Mouse (Mus musculus) embryonic fibroblast, embryonic 13.5 days (primary cell): ENCODE data around the gene Nacad. TPM values are rescaled to one million over a fixed set of nuclear protein-coding genes. Genes with fewer than 3 reads are reported as not detected.

Experiments used
- H3K27ac ChIP-seq: 2 replicates; pipeline ENCODE4 v1.5.1; 2012; ENCODE audit warnings: low read length, control low read depth, inconsistent platforms; ENCODE audit not compliant: insufficient read depth
- H3K4me1 ChIP-seq: 2 replicates; pipeline ENCODE4 v1.6.1; 2011; ENCODE audit warnings: low read length; ENCODE audit not compliant: control insufficient read depth, insufficient read depth
- H3K4me3 ChIP-seq: 2 replicates; pipeline ENCODE4 v1.5.1; 2011; ENCODE audit warnings: mild to moderate bottlenecking, control low read depth, low read length; ENCODE audit not compliant: insufficient read depth
- CTCF ChIP-seq: IDR thresholded peaks from 2 replicates; pipeline ENCODE4 v1.5.1; 2011; ENCODE audit warnings: mild to moderate bottlenecking, control low read depth, low read length, moderate library complexity, borderline replicate concordance; ENCODE audit not compliant: insufficient read depth
- POLR2A ChIP-seq: IDR thresholded peaks from 2 replicates; pipeline ENCODE4 v1.6.1; 2011; ENCODE audit warnings: low read depth, mild to moderate bottlenecking, control low read depth, low read length, moderate library complexity
- polyA plus RNA-seq: library from polyadenylated mRNA; stranded (reverse); fragments of >200 nt; gene quantifications from 2 replicates; pipeline ENCODE4 v1.2.4, GENCODE M21; 2011; ENCODE audit warnings: low read depth; ENCODE audit not compliant: missing spikeins, insufficient read length

The Nacad gene
- polyA plus RNA-seq, 1 experiment, result 6.7 TPM

DNA sequence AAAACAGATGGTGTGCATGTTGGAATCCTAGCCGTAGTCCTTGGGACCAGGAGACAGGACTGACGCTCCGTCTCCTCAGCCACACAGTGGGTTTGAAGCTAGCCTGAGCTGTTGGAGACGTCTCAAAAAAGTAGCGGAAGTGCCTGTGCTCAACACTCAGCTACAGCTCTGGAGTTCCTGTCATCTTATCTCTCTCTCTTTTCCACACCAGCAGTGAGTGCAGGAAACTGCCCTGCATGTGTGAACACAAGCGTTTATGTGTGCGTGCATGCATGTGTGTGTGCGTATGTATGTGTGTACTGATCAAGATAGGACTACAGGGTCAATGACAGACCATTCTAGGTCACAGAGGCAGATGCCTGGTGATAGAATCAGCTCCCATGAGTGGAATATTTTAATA lies 37.9 kb downstream of the Nacad start:
- TF ChIP-seq POLR2A (no peak), CTCF (no peak)
- no peak overlapping the region for H3K4me3 ChIP-seq
- no peaks in the 10 kb centered on the region for H3K4me1 ChIP-seq
- H3K27ac ChIP-seq, result no peak overlapping the region

GRCm38 (mm10) chr11:6566496-6566895 lies 39.4 kb downstream of the Nacad start:
- Histone ChIP-seq H3K4me3 (no peak overlapping the region), H3K4me1 (no peaks in the 10 kb centered on the region), H3K27ac (no peak overlapping the region)
- TF ChIP-seq CTCF (no peak), POLR2A (no peak)

GRCm38 (mm10) chr11:6563201-6563600 lies 42.7 kb downstream of the Nacad start:
- TF ChIP-seq POLR2A (no peak), CTCF (no peak)

GRCm38 (mm10) chr11:6562359-6562758 lies 43.5 kb downstream of the Nacad start:
- no peak for TF ChIP-seq CTCF
- no peak for TF ChIP-seq POLR2A

More at GRCm38 (mm10) chr11:6563201-6563600, 42.7 kb downstream of the Nacad start:
- Histone ChIP-seq H3K4me3 (no peak overlapping the region), H3K27ac (no peak overlapping the region), H3K4me1 (no peaks in the 10 kb centered on the region; the same call in 1 of the 2 replicates)

DNA sequence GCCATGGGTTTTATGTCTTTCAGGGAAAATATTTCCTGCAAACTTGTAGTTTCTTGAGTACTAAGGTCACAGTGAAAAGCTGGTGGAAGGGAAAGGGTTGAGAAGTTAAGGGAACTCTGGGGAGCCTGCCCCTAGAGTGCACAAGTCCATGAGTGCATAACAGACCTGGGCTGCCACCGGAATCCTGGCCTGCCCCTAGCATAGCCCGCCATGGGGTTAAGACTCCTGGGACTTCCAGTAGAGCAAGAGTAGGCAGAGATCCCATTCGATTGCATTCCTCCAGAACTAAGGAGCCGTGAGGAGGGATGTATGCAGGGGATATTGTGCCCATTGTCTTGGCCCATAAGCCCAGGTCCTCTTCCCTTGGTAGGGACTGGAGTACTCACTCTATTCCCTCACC lies 44.4 kb downstream of the Nacad start:
- Histone ChIP-seq H3K4me3 (no peak overlapping the region), H3K27ac (no peak overlapping the region), H3K4me1 (no peaks in the 10 kb centered on the region; the same call in 1 of the 2 replicates)
- TF ChIP-seq CTCF (no peak), POLR2A (no peak)

More at GRCm38 (mm10) chr11:6562359-6562758, 43.5 kb downstream of the Nacad start:
- Histone ChIP-seq H3K27ac (no peak overlapping the region), H3K4me1 (no peaks in the 10 kb centered on the region; the same call in 1 of the 2 replicates), H3K4me3 (no peak overlapping the region)

DNA sequence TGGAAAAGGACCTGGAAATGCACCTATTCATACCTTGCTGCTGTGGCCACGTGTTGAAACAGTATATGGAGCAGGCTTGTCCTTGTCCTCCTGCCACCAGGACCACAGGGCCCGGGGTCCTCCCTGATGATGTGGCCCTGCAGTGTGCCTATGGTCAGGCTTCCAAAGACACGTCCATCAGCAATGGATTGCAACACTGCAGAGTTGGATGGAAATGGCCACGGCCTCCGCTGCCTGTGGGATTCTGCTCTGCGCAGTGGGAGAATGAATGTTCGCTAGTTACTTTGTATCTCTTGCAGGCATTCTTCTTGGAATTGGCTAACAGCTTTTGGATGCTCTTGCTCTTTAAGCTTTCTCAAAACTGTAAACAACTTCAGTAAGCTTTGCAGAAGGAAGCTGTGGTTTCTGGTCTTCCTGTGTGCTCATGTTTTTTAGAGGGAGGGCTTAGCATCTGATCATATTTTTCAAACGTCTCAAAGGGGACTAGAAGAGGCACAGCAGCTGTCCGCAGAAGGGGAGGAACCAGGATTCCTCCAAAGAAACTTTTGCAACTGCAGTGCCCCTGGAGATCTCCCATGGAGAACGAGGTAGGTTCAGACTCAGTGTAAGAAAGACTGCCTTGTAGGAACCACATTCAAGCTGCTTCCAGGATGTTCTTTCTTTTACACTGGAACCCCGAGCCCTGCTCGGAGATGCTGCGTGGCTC lies 45.0 kb downstream of the Nacad start:
- no peak for TF ChIP-seq CTCF
- TF ChIP-seq POLR2A, result no peak
- Histone ChIP-seq H3K4me1 (no peaks in the 10 kb centered on the region; the same call in 1 of the 2 replicates), H3K27ac (no peak overlapping the region), H3K4me3 (no peak overlapping the region)

- TF ChIP-seq CTCF (no peak), POLR2A (no peak)
- no peak overlapping the region for H3K27ac ChIP-seq
- no peaks in the 10 kb centered on the region; the same call in 1 of the 2 replicates for H3K4me1 ChIP-seq
- H3K4me3 ChIP-seq, result no peak overlapping the region
Measured at GRCm38 (mm10) chr11:6559996-6560395, 45.9 kb downstream of the Nacad start.

DNA sequence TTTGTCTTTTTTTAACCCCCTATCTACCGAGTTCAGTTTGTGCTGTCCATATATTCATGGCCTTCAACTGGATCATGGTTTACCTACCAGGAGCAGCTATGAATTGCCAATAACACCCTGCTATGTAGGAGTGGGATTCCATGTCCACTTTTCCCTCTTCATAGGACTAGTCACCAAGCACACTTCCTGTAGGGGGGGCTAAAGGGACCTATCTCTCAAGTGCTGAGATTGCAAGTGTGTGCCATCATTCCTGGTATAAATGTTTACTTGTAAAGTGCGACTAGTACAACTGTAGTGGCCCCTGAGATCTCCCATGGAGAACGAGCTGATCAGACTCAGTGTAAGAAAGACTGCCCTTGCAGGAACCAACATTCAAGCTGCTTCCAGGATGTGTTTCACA lies 47.6 kb downstream of the Nacad start:
- no peak for TF ChIP-seq POLR2A
- no peak for TF ChIP-seq CTCF
- no peak overlapping the region for H3K4me3 ChIP-seq
- H3K4me1 ChIP-seq, result no peaks in the 10 kb centered on the region; the same call in 1 of the 2 replicates
- H3K27ac ChIP-seq, result no peak overlapping the region

GRCm38 (mm10) chr11:6550201-6550600 lies 55.7 kb downstream of the Nacad start:
- TF ChIP-seq POLR2A (no peak), CTCF (no peak)

DNA sequence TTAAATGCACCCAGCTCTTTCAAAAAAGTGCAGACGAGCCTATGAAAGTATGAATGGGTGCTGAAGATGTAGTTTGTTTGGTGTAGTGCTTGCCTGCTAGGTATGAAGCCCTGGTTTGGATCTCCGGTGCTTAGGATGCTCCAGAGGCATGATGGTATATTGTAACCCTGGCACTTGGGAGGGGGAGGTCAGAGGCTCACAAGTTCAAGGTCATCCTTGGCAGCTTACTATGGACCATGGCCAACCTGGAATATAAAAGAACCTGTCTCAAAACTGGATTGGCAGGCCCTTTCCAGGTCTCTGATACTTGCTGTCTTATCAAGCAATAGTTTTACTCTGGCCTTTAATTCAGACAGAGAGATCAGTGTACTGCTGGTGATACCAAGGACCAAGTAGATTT lies 56.1 kb downstream of the Nacad start:
- no peak overlapping the region for H3K27ac ChIP-seq
- no peaks in the 10 kb centered on the region; the same call in 1 of the 2 replicates for H3K4me1 ChIP-seq
- H3K4me3 ChIP-seq, result no peak overlapping the region
- TF ChIP-seq POLR2A (no peak), CTCF (no peak)

More at GRCm38 (mm10) chr11:6550201-6550600, 55.7 kb downstream of the Nacad start:
- H3K4me3 ChIP-seq, result no peak overlapping the region
- H3K4me1 ChIP-seq, result no peaks in the 10 kb centered on the region; the same call in 1 of the 2 replicates
- H3K27ac ChIP-seq, result no peak overlapping the region

Other genes with a start within 250 kb of the Nacad start
- gene Zmiz2, start 217.0 kb downstream of the Nacad start, polyA plus RNA-seq, result 18.5 and 22.0 TPM in 2 replicates
- 2,412 and 2,425 TPM in 2 replicates for gene Ppia, start 190.6 kb downstream of the Nacad start, polyA plus RNA-seq
- gene H2afv, start 161.6 kb downstream of the Nacad start, polyA plus RNA-seq, result 55.9 and 74.5 TPM in 2 replicates
- gene Purb, start 130.1 kb downstream of the Nacad start, polyA plus RNA-seq, result 38.7 and 43.2 TPM in 2 replicates
- 0.11 TPM in 1 of 2 replicates, not detected in the other for gene Myo1g, start 85.1 kb downstream of the Nacad start, polyA plus RNA-seq
- 85.9 and 90.2 TPM in 2 replicates for gene Ccm2, start 59.2 kb downstream of the Nacad start, polyA plus RNA-seq
- 41.4 and 42.8 TPM in 2 replicates for gene Tbrg4, start 20.0 kb upstream of the Nacad start, polyA plus RNA-seq
- gene Wap, start 32.6 kb upstream of the Nacad start, polyA plus RNA-seq, result not detected in 2 replicates
- 6.7 and 14.5 TPM in 2 replicates for gene Ramp3, start 52.5 kb upstream of the Nacad start, polyA plus RNA-seq
- gene Gm11983, start 231.6 kb upstream of the Nacad start, polyA plus RNA-seq, result not detected in 2 replicates